Mouse (Mus musculus) intestine, embryonic 16.5 days (tissue): ENCODE measurements around the gene Hydin. TPM values are rescaled to one million over a fixed set of nuclear protein-coding genes. Genes with fewer than 3 reads are reported as not detected.
A peak's percentile ranks its signal among the peaks of the same experiment; 100 is the strongest.
"Not testable (repeated sequence)": the region's sequence is repeated elsewhere in the genome, so short reads cannot be mapped to it uniquely, and the experiment has no call there.

Experiments used
- ATAC-seq: fragments of 200-750 bp; cut with Nextera tagmentation; 2 replicates; pipeline ENCODE4 v1.8.0; 2017; ENCODE audit warnings: moderate TSS enrichment, moderate library complexity
- H3K27ac ChIP-seq: fragments of 300-500 bp; sonication (generic); 2 replicates; pipeline ENCODE4 v1.5.1; 2014; ENCODE audit warnings: mild to moderate bottlenecking, low read length
- H3K27me3 ChIP-seq: fragments of 300-500 bp; sonication (generic); replicated peaks from 2 replicates; pipeline ENCODE4 v1.6.1; 2014; ENCODE audit warnings: low read length, control low read depth, mixed read lengths; ENCODE audit not compliant: control insufficient read depth, insufficient read depth
- H3K36me3 ChIP-seq: fragments of 300-500 bp; sonication (generic); 2 replicates; pipeline ENCODE4 v1.6.1; 2014; ENCODE audit warnings: low read length, control low read depth; ENCODE audit not compliant: control insufficient read depth, insufficient read depth
- H3K4me1 ChIP-seq: fragments of 300-500 bp; sonication (generic); 2 replicates; pipeline ENCODE4 v1.6.1; 2014; ENCODE audit warnings: low read length, control low read depth, mixed read lengths; ENCODE audit not compliant: control insufficient read depth, insufficient read depth
- H3K4me2 ChIP-seq: fragments of 300-500 bp; sonication (generic); 2 replicates; pipeline ENCODE4 v1.6.1; 2014; ENCODE audit warnings: low read depth, low read length, control low read depth
- H3K4me3 ChIP-seq: fragments of 300-500 bp; sonication (generic); 2 replicates; pipeline ENCODE4 v1.5.1; 2014; ENCODE audit warnings: mild to moderate bottlenecking, low read length
- H3K9ac ChIP-seq: fragments of 300-500 bp; sonication (generic); 2 replicates; pipeline ENCODE4 v1.6.1; 2014; ENCODE audit warnings: low read depth, low read length
- H3K9me3 ChIP-seq: fragments of 300-500 bp; sonication (generic); 2 replicates; pipeline ENCODE4 v1.6.1; 2016; ENCODE audit warnings: low read length, control low read depth; ENCODE audit not compliant: control insufficient read depth
- WGBS: fragments of 180-500 bp; shearing (Covaris S2); extraction: QIAGEN DNeasy Blood & Tissue Kit; methylation state at CpG from one replicate; pipeline ENCODE4 v1.1.7; 2014; 5-methylcytosine and 5-hydroxymethylcytosine counted together
- polyA plus RNA-seq: library from polyadenylated mRNA; unstranded; fragments of >200 nt; fragmentation: Nextera tagmentation; extraction: Ambion mirVana; gene quantifications from 2 replicates; pipeline ENCODE4 v1.2.1, GENCODE M21; 2015

Gene Hydin
- polyA plus RNA-seq, 1 experiment from 2014 or later: 0.06 TPM

DNA sequence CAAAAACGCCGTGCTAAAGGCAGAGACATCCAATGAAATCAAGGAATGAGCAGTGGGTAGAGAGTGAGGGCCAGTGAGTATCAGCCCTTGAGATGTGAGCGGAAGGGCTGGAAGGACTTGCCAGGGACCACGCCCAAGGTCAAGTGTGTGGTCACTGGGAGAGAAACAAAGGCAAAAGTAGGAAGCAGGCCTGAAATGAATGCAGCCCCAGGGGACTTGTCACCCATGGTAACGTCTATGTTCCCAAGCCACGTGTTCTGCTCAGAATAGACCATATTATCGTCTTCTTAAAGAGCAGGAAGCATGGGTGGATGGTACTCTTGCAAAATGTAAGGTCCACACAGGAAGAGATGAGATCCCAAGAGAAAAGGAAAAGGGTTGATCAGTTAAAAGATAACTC lies 253.0 kb downstream of the Hydin start:
- Histone ChIP-seq H3K9ac (no peak overlapping the region), H3K27ac (no peak overlapping the region), H3K36me3 (no peaks in the 10 kb centered on the region), H3K4me1 (no peaks in the 10 kb centered on the region), H3K9me3 (no peaks in the 10 kb centered on the region), H3K4me2 (no peak overlapping the region), H3K4me3 (no peak overlapping the region), H3K27me3 (no peaks in the 10 kb centered on the region)
- no peak for ATAC-seq
- 70% methylated on average over 7 of the region's 7 CpGs for WGBS

DNA sequence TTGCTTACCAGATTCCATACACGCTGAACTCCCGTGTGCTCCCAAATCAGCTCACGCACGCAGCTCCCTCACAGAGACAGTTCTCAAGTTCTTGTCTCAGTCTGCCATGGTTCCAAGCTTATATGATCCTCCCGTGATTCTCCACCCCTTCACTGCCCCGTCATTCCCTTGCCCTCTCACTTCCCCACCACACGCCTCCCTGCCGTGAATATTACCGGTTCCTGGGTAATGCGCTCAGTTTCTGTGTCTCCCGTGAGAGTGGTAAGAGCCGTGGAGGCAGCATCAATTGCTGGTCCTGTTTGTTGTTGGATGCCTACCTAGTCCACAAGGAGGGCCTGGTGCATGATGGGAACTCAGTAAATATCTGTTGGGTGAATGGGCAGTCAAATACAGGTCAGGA lies 255.1 kb downstream of the Hydin start:
- H3K9ac ChIP-seq: no peak overlapping the region
- ATAC-seq: no peak
- H3K27ac ChIP-seq: no peak overlapping the region
- H3K4me1 ChIP-seq: 0 out of 2 replicates have a peak, but pooled peaks cover 3% of the 10 kb centered on the region
- no peak overlapping the region for H3K4me2 ChIP-seq
- 92% methylated on average over 12 of the region's 12 CpGs for WGBS
- no peaks in the 10 kb centered on the region for H3K9me3 ChIP-seq
- no peaks in the 10 kb centered on the region for H3K27me3 ChIP-seq
- H3K4me3 ChIP-seq: no peak overlapping the region
- H3K36me3 ChIP-seq: no peaks in the 10 kb centered on the region

DNA sequence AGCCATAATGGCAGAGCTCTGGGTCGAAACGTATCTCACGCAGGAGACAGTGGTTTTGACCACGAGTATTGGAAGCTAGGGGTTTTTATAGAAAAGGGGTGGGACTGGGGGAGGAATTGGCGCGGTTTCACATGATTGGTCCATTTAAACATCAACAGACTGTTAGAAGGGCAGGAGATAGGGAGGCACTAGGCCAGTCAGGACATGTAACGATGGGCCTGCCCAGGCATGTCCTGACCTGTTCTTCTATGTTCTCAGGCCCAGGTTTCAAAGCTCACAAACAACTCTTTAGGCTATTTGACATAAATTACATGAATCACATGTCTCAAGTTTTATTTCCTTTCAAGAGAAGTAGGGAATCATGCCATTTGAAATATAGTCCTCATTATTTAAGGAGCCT lies 255.7 kb downstream of the Hydin start:
- not testable (repeated sequence) for ATAC-seq, H3K9me3 ChIP-seq, H3K9ac ChIP-seq, H3K4me3 ChIP-seq, H3K27ac ChIP-seq, H3K4me1 ChIP-seq, H3K27me3 ChIP-seq, H3K36me3 ChIP-seq, H3K4me2 ChIP-seq
- WGBS: 90% methylated on average over 7 of the region's 7 CpGs

DNA sequence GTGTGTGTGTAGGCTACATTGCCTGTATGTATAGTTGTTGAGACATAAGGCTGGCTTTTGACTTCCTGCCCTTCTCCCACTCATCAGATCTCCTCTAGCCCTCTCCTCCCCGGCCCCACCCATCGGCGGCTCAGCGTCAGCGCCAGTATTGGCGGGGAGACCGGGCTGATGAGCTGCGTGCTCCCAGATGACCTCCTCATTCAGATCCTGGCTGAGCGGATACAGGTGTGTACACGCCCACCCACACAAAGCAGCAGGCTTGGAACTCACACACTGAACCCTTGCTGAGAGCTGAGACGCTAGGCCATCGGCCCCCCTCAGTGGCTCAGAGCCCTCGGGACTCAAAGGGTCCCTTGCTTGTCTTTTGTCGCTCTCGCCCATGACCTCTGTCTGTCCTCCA lies 256.2 kb downstream of the Hydin start:
- H3K4me3 ChIP-seq: no peak overlapping the region
- H3K27me3 ChIP-seq: no peaks in the 10 kb centered on the region
- 60% methylated on average over 15 of the region's 15 CpGs for WGBS
- no peaks in the 10 kb centered on the region for H3K9me3 ChIP-seq
- H3K9ac ChIP-seq: no peak overlapping the region
- H3K4me1 ChIP-seq: 0 out of 2 replicates have a peak, but pooled peaks cover 3% of the 10 kb centered on the region
- no peak overlapping the region for H3K27ac ChIP-seq
- H3K4me2 ChIP-seq: no peak overlapping the region
- no peaks in the 10 kb centered on the region for H3K36me3 ChIP-seq
- no peak for ATAC-seq

DNA sequence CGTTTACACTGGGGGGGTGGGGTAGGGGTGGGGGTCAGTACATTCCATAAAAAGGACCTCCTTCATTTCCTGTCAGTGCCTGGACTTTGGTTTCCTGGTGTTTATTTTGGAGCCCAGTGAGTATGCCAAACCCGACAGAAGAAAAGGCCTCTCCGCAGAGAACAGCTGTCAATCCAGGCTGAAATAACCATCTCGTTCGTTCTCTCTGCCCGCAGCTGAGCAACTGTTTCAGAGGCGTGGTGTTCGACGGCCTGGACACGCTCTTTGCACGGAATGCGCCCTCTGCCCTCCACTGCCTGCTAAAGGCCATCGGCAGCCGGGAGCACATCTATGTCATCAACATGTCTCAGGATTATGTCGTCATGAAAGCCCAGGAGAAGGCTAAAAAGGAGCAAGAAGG lies 258.5 kb downstream of the Hydin start:
- WGBS: 35% methylated on average over 15 of the region's 15 CpGs
- Histone ChIP-seq H3K36me3 (no peaks in the 10 kb centered on the region), H3K4me3 (no peak overlapping the region), H3K4me1 (0 out of 2 replicates have a peak, but pooled peaks cover 7% of the 10 kb centered on the region), H3K4me2 (no peak overlapping the region), H3K9me3 (no peaks in the 10 kb centered on the region), H3K27me3 (no peaks in the 10 kb centered on the region), H3K27ac (no peak overlapping the region), H3K9ac (no peak overlapping the region)
- ATAC-seq: peak; percentile 76

DNA sequence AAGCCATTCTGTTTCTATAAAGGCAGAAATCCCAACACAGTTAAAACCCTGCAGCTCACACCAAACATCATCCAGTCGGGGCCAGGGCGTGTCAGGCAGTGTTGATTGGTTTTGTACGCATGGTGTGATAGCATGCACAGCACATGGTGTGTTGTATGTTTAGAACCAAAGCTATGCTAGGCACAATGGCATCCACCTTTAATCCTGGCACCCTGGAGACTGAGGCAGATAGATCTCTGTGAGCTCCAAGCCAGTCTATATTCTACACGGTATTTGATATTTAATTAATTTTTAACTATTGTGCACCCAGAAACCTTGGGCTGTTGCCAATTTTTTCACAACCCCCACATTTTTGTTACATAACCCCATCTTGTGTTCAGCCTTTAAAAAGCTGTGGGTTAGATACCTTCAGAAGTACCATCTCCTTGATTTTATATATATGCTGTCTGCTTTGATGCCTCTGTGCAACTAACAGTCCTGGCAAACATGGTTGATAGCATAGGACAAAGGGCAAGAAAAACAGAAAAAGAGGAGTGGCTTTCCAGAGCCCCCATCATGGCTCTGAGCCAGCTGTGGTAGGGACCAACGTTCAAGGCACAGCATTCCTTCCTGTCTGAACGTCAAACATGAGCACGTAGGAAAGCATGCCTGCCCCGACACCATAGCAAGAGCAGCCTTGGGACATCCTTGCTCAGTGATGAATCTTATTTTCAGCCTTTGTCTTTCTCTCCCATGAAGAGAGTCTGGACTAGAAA lies 263.4 kb downstream of the Hydin start:
- 38% methylated on average over 8 of the region's 8 CpGs for WGBS
- H3K4me3 ChIP-seq: no peak overlapping the region

DNA sequence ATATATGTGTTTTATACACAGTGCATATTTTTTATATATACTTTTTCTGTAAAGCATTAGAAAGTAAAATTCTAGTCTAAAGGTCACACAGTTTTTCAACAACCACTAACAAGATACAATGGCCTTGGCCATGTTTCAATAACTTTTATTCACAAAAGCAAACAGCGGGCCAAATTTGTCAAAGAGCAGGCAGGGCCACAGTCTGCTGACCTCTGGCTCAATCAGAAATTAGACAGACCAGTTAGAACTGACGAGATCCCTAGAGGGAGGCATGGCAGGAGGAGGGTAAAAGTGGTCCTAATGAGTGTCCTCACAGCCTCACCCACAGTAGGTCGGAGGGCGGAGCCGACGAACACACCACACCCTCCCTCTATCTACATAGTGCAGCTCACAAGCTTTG lies 267.0 kb downstream of the Hydin start:
- WGBS: 82% methylated on average over 6 of the region's 6 CpGs
- H3K27ac ChIP-seq: no peak overlapping the region
- ATAC-seq: no peak
- 0 out of 2 replicates have a peak, but pooled peaks cover 6% of the 10 kb centered on the region for H3K4me1 ChIP-seq
- H3K4me3 ChIP-seq: no peak overlapping the region
- no peak overlapping the region for H3K9ac ChIP-seq
- H3K9me3 ChIP-seq: no peaks in the 10 kb centered on the region
- H3K4me2 ChIP-seq: no peak overlapping the region
- H3K27me3 ChIP-seq: no peaks in the 10 kb centered on the region
- H3K36me3 ChIP-seq: no peaks in the 10 kb centered on the region

More for the DNA sequence above, 263.4 kb downstream of the Hydin start:
- Histone ChIP-seq H3K27me3 (no peaks in the 10 kb centered on the region), H3K4me1 (0 out of 2 replicates have a peak, but pooled peaks cover 7% of the 10 kb centered on the region), H3K9me3 (no peaks in the 10 kb centered on the region), H3K27ac (no peak overlapping the region), H3K4me2 (no peak overlapping the region), H3K9ac (no peak overlapping the region), H3K36me3 (no peaks in the 10 kb centered on the region)
- ATAC-seq: peak; percentile 73

DNA sequence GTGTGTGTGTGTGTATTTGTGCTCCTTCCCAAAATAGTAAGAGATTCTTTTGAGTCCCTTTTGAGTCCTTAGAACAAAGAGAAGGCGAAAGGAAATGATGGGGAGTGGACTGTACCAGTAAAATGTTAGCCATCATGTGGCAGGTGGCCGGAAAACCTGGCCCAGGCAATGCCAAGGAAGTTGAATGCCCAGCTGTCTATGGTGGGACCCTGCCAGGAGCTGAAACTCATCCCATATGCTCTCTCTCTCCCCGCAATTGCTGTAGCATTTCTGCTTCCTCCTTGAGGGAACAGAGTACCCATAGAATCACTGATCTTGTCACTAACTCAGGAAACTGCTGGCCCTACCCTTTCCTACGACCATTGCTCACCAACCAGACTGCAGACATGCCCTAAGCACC lies 271.1 kb downstream of the Hydin start:
- no peaks in the 10 kb centered on the region for H3K9me3 ChIP-seq
- no peak overlapping the region for H3K4me3 ChIP-seq
- H3K9ac ChIP-seq: no peak overlapping the region
- H3K4me1 ChIP-seq: no peaks in the 10 kb centered on the region
- no peak for ATAC-seq
- 75% methylated on average over 4 of the region's 4 CpGs for WGBS
- no peaks in the 10 kb centered on the region for H3K27me3 ChIP-seq
- no peaks in the 10 kb centered on the region for H3K36me3 ChIP-seq
- H3K4me2 ChIP-seq: no peak overlapping the region
- H3K27ac ChIP-seq: no peak overlapping the region

DNA sequence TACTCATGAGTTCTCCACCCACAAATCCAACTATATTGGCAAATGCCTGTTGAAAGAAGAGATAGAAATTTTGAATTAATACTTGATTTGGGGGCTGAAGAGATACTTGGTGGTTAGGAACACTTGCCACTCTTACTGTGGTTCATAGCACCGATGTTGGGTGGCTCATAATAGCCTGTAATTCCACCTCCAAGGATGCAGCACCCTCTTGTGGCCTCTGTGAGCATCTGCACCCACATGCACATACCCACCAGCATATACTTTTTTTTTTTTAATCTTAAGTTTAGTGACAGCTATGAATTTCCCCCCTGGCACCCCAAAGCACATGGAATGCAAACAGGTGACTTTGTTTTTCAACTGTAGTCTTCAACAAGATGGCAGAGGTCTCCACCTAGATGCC lies 283.6 kb downstream of the Hydin start:
- Histone ChIP-seq H3K9ac (no peak overlapping the region), H3K9me3 (peaks cover 4% of the 10 kb centered on the region; the same call in 1 of the 2 replicates), H3K4me1 (no peaks in the 10 kb centered on the region), H3K4me3 (no peak overlapping the region), H3K4me2 (no peak overlapping the region), H3K36me3 (no peaks in the 10 kb centered on the region), H3K27ac (no peak overlapping the region), H3K27me3 (no peaks in the 10 kb centered on the region)
- ATAC-seq: no peak
- WGBS: 77% methylated on average over 1 of the region's 1 CpGs

DNA sequence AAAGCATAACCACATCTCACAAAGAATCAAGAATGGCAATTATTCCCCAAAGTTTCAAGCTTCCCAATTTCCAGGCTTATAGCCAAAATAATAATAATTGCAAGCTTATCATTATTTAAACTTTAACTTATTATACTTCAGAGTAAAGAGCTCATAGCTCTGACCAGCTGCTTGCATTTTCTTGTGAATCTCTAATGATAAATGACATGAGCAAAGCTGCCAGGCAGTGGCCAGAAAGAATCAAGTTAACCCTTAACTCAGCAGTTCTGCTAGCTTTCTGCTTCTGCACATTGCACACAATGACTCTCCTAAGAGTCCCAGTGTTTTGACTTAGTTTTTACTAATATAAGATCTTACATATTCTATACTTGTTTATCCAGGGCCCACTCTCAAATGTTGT lies 285.3 kb downstream of the Hydin start:
- not testable (repeated sequence) for ATAC-seq, H3K4me1 ChIP-seq, H3K9ac ChIP-seq, H3K27me3 ChIP-seq, H3K4me2 ChIP-seq, H3K9me3 ChIP-seq, H3K27ac ChIP-seq, H3K36me3 ChIP-seq, H3K4me3 ChIP-seq
